Mouse (Mus musculus): ENCODE measurements around the gene 1700028J19Rik. TPM values are rescaled to one million over a fixed set of nuclear protein-coding genes. Genes with fewer than 3 reads are reported as not detected.
"Not testable (repeated sequence)": the region's sequence is repeated elsewhere in the genome, so short reads cannot be mapped to it uniquely, and the experiment has no call there.

The 1700028J19Rik gene
- total RNA-seq, 2 experiments from 2014 or later: 0.21 to 0.33 TPM

- intact Hi-C loops (cut with DNase I; ENCODE audit: low total_unique reads): no loop called here
- DNase-seq: no peak
These were observed 8.4 kb upstream of the 1700028J19Rik start for GRCm38 (mm10) chr7:44254930-44255329.

GRCm38 (mm10) chr7:44253023-44253616 is 6.6 kb upstream of the 1700028J19Rik start:
- intact Hi-C loops (cut with DNase I; ENCODE audit: low total_unique reads): no loop called here
- DNase-seq: no peak

DNA sequence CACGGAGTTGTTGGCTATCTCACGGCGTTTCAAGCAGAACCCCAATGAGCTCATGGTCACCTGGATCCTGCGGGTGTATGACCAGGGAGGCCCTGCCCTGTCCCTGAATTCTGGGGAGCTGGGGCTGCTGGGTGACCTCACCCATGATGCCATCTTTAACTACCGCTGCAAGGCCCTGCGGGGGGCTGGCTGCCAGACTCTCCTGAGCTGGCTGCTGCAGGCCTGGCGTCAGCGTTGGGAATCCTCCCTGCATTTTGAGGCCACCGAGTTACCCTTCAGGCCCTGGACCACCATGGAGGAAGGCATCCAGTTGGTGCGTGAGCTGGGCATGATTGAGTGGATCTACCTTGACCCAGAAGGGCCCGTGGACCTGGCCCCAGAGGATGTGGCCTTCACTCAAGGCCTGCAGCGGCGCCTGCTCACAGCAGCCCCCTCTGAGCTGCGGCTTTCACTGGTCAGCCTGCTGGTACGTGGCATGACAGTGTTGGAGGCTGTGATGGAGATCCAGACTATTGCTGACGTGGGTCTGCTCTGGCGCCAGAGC is 4.3 kb upstream of the 1700028J19Rik start:
- DNase-seq; intact Hi-C loops (cut with DNase I; ENCODE audit: low total_unique reads): not testable (repeated sequence)

GRCm38 (mm10) chr7:44249248-44249647 is 2.8 kb upstream of the 1700028J19Rik start:
- DNase-seq: no peak
- intact Hi-C loops (cut with DNase I; ENCODE audit: low total_unique reads): no loop called here

- DNase-seq: no peak
- intact Hi-C loops (cut with DNase I; ENCODE audit: low total_unique reads): no loop called here
These were observed 1.5 kb upstream of the 1700028J19Rik start for GRCm38 (mm10) chr7:44247971-44248370.

- intact Hi-C loops (cut with DNase I; ENCODE audit: low total_unique reads): no loop called here
- no peak for DNase-seq
These were observed 532 bp upstream of the 1700028J19Rik start for GRCm38 (mm10) chr7:44246984-44247470.

DNA sequence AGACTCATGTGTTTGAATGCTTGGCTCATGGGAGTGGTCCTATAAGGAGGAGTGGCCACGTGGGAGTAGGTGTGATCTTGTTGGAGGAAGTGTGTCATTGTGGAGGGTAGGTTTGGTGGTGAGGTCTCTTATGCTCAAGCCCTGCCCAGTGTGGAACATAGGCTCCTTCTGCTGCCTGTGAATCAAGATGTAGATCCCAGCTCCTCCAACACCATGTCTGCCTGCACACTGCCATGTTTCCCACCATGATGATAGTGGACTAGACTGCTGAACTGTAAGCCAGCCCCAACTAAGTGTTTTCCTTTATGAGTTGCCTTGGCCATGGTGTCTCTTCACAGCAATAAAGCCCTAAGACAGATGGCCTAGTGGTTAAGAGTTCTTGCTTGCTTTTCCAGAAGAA is 2.4 kb downstream of the 1700028J19Rik start:
- intact Hi-C loops (cut with DNase I; ENCODE audit: low total_unique reads): no loop called here
- DNase-seq: no peak

DNA sequence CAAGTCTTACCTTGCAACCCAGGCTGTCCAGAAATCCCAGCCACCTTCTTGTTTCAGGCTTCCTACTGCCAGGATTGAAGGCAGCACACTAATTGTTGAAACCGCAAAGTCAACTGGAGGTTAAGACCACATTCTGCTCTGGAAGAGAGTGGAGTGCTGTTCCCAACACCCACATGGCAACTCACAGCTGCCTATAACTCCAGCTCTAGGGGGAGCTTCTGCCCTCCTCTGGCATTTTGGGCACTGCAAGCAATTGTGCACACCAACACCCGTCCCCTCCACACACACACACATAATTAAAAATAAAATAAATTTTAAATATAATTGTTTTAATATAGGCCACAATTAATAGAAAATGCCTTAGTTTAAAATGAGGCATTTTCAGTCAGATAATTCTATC is 5.3 kb downstream of the 1700028J19Rik start:
- intact Hi-C loops (cut with DNase I; ENCODE audit: low total_unique reads): no loop called here
- no peak for DNase-seq

DNA sequence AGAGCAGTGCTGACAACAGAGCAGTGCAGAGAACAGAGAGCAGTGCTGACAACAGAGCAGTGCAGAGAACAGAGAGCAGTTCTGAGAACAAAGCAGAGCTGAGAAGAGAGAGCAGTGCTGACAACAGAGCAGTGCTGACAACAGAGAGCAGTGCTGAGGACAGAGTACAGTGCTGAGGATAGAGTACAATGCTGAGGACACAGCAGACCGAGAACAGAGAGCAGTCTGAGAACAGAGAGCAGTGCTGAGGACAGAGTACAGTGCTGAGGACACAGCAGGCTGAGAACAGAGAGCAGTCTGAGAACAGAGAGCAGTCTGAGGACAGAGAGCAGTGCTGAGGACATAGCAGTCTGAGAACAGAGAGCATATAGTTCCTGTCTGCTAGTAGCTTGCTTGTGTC is 5.8 kb downstream of the 1700028J19Rik start:
- no peak for DNase-seq
- intact Hi-C loops (cut with DNase I; ENCODE audit: low total_unique reads): no loop called here

DNA sequence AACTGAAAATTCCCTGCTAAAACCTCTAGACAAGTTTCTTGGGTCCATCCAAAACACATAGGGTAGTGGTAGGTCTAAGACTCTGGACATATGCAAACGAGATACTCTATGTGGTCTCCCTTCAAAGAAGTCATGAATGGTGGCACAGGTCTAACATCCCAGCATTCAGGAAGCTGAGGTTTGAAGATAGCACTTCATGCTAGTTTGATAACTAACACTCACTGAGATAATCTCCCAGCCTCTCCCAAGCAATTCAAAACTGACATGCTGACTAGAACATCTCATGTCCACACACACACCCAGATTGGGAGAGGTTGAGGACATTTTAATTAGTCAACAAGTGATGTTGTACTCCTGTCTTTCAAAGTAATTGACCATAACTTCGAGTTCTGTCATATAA is 6.6 kb downstream of the 1700028J19Rik start:
- no peak for DNase-seq
- intact Hi-C loops (cut with DNase I; ENCODE audit: low total_unique reads): no loop called here

- intact Hi-C loops (cut with DNase I; ENCODE audit: low total_unique reads): no loop called here
- no peak for DNase-seq
These were observed 10.6 kb downstream of the 1700028J19Rik start, which contains the start of gene Gm36864 for GRCm38 (mm10) chr7:44235909-44236308. TSS of gene Gm36864 (plus strand) at chr7:44236177.

GRCm38 (mm10) chr7:44225076-44225475 is 21.4 kb downstream of the 1700028J19Rik start, which contains the start of gene Klk1:
TSS of gene Klk1 (plus strand) at chr7:44225360.
- intact Hi-C loops (cut with DNase I; ENCODE audit: low total_unique reads): no loop called here
- DNase-seq: no peak

DNA sequence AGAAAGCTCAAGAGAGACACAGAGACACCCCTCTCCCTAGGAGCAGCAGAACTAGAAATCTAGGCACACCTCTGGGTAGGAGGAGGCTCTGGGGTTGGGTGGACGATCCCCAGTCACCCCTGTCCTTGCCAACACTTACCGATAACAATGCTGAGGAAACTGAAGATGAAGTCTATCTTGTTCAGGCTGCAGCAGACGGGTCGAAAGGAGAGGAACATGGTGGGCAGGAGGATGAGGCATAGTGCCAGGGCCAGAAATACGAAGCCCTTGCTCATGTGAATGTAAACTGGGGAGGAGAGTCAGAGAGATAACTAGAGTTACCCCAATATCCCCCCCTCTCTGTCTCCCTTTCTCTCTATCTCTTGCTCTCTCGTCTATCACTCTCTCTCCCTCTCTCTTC is 24.2 kb downstream of the 1700028J19Rik start:
- intact Hi-C loops (cut with DNase I; ENCODE audit: low total_unique reads); DNase-seq: not testable (repeated sequence)

GRCm38 (mm10) chr7:44221601-44222000 is 24.9 kb downstream of the 1700028J19Rik start:
- intact Hi-C loops (cut with DNase I; ENCODE audit: low total_unique reads): not testable (repeated sequence)

DNA sequence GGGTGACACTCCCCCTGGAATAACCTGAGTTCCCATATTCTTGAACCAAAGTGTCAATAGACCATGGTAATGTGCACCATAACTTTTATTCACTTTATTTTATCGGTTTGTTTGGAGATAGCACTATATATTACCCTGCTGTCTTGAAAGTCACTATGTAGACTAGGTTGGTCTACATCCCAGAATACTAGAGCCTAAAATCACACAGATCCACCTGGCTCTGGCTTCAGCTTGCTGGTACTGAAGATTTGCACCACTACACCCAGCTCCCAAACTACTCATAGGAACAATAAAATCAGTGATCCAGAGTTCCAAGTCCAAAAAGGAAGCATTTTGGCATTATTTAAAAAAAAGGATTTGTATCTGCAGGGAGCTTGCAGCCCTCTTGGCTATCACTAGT is 30.9 kb downstream of the 1700028J19Rik start, which contains the start of gene Klk1b5:
Gene Klk1b5, plus strand, starts transcription at position 301 of the 400 bp plus-strand sequence.
- intact Hi-C loops (cut with DNase I; ENCODE audit: low total_unique reads): no loop called here
- DNase-seq: no peak

More at GRCm38 (mm10) chr7:44221601-44222000, 24.9 kb downstream of the 1700028J19Rik start:
- DNase-seq: not testable (repeated sequence)

- intact Hi-C loops (cut with DNase I; ENCODE audit: low total_unique reads): no loop called here
- DNase-seq: no peak
These were observed 38.2 kb downstream of the 1700028J19Rik start for GRCm38 (mm10) chr7:44208307-44208706.

- DNase-seq; intact Hi-C loops (cut with DNase I; ENCODE audit: low total_unique reads): not testable (repeated sequence)
These were observed 39.4 kb downstream of the 1700028J19Rik start, which contains the start of gene Klk1b4 for GRCm38 (mm10) chr7:44207135-44207534. TSS of gene Klk1b4 (plus strand) at chr7:44207435.

DNA sequence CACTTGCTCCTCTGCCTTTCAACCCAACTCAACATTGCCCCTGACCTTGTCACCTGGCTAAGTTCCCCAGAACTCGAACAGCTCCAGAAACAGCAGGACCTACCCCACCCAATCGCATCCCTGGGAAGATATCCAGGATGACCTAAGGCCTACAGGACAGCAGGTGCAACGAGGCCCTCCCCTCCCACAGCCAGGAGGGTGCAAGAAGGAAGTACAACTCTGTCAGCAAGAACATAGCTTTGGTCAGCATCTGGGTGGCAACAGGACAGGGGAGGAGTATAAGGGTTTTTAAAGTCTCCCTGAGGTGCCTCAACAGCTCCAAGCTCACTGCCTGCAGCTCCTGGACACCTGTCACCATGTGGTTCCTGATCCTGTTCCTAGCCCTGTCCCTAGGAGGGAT is 48.6 kb downstream of the 1700028J19Rik start, which contains the start of gene Klk1b3:
Gene Klk1b3, plus strand, starts transcription at position 301 of the 400 bp plus-strand sequence.
- no peak for DNase-seq
- intact Hi-C loops (cut with DNase I; ENCODE audit: low total_unique reads): no loop called here

- DNase-seq; intact Hi-C loops (cut with DNase I; ENCODE audit: low total_unique reads): not testable (repeated sequence)
These were observed 53.0 kb downstream of the 1700028J19Rik start for GRCm38 (mm10) chr7:44193466-44193865.

DNA sequence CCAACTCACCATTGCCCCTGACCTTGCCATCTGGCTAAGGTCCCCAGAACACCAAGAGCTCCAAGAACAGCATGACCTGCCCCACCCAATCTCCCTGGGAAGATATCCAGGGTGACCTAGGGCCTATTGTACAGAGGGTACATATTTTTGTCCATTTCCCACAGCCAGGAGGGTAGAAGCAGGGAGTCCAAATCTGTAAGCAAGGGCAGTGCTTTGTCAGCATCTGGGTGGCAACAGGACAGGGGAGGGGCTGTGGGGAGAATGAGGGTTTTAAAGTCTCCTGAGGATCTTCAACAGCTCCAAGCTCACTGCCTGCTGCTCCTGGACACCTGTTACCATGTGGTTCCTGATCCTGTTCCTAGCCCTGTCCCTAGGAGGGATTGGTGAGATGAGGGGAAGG is 58.6 kb downstream of the 1700028J19Rik start, which contains the start of gene Klk1b24:
Gene Klk1b24, plus strand, starts transcription at position 301 of the 400 bp plus-strand sequence.
- intact Hi-C loops (cut with DNase I; ENCODE audit: low total_unique reads); DNase-seq: not testable (repeated sequence)

DNA sequence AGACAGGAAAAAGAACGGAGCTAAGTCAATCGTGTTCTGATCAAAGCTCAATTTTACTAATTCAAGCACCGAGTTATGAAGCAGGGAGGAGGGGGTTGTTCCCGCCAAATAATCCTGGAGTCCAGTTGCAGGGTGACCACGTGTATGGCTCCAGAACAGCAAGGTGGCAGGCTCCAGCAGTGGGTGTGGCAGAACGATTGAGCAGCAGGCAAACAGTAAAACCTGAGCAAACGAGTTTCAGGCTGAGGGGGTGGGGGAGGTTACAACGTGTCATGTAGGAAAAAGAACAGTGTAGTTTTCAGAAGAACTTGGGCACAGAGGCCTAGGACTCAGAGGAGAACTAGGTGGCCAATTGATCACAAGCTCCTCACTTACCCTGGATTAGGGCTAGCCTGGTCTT is 60.0 kb downstream of the 1700028J19Rik start:
- DNase-seq; intact Hi-C loops (cut with DNase I; ENCODE audit: low total_unique reads): not testable (repeated sequence)

Data from gastrocnemius, postnatal 14 days (tissue).